Mouse (Mus musculus) kidney, postnatal 25 days (tissue): ENCODE measurements at regions not wholly inside any gene's neighbourhood (a gene's known extent, or its start where the extent isn't known, plus 50 kb on each side); places are given as distances from the start of the nearest gene placed in this dataset.
A peak's percentile ranks its signal among the peaks of the same experiment; 100 is the strongest.

Source experiments
- DNase-seq, 2 experiments: peaks; one replicate each; pipeline ENCODE4 v3.0.0; 2021; ENCODE audit warnings: mixed read lengths in 2 of 2

GRCm38 (mm10) chr9:120820892-120821291 lies 108.1 kb upstream of the Ctnnb1 start:
- DNase-seq: no peak

GRCm38 (mm10) chr9:120823397-120823796 lies 105.6 kb upstream of the Ctnnb1 start:
- DNase-seq: no peak

GRCm38 (mm10) chr9:120826266-120826665 lies 102.8 kb upstream of the Ctnnb1 start:
- DNase-seq: no peak

- DNase-seq: peak; percentile 69 to 77
Observed at GRCm38 (mm10) chr9:120830526-120830925, 98.5 kb upstream of the Ctnnb1 start.

- DNase-seq: no peak
Observed at GRCm38 (mm10) chr9:120834166-120834565, 94.8 kb upstream of the Ctnnb1 start.

- no peak for DNase-seq
Observed at GRCm38 (mm10) chr9:120835621-120836020, 93.4 kb upstream of the Ctnnb1 start.

GRCm38 (mm10) chr9:120837431-120838150 lies 91.4 kb upstream of the Ctnnb1 start:
- no peak for DNase-seq

- no peak for DNase-seq
Observed at GRCm38 (mm10) chr9:120843753-120844152, 85.3 kb upstream of the Ctnnb1 start.

GRCm38 (mm10) chr9:120845538-120845937 lies 83.5 kb upstream of the Ctnnb1 start:
- DNase-seq: no peak

GRCm38 (mm10) chr9:120847649-120848048 lies 81.4 kb upstream of the Ctnnb1 start:
- no peak for DNase-seq

- no peak for DNase-seq
Observed at GRCm38 (mm10) chr9:120848962-120849361, 80.1 kb upstream of the Ctnnb1 start.

- DNase-seq: no peak
Observed at GRCm38 (mm10) chr9:120850092-120850491, 78.9 kb upstream of the Ctnnb1 start.

- no peak for DNase-seq
Observed at GRCm38 (mm10) chr9:120851914-120852313, 77.1 kb upstream of the Ctnnb1 start.

GRCm38 (mm10) chr9:120852572-120852971 lies 76.4 kb upstream of the Ctnnb1 start:
- DNase-seq: peak; percentile 54 to 66

- DNase-seq: no peak
Observed at GRCm38 (mm10) chr9:120853032-120853597, 75.9 kb upstream of the Ctnnb1 start.

- no peak for DNase-seq
Observed at GRCm38 (mm10) chr9:120854351-120854750, 74.7 kb upstream of the Ctnnb1 start.

GRCm38 (mm10) chr9:120855293-120856050 lies 73.5 kb upstream of the Ctnnb1 start:
- peak; percentile 35 to 53 for DNase-seq

GRCm38 (mm10) chr9:120857849-120858510 lies 71.0 kb upstream of the Ctnnb1 start:
- DNase-seq: no peak

GRCm38 (mm10) chr9:120860969-120861595 lies 67.9 kb upstream of the Ctnnb1 start:
- no peak for DNase-seq

GRCm38 (mm10) chr9:120861788-120862345 lies 67.1 kb upstream of the Ctnnb1 start:
- DNase-seq: no peak

GRCm38 (mm10) chr9:120864410-120864809 lies 64.6 kb upstream of the Ctnnb1 start:
- DNase-seq: no peak

- DNase-seq: no peak
Observed at GRCm38 (mm10) chr9:120866251-120866650, 62.8 kb upstream of the Ctnnb1 start.
